Mouse (Mus musculus) midbrain, embryonic 11.5 days (tissue): ENCODE data around the gene Shh. TPM values are rescaled to one million over a fixed set of nuclear protein-coding genes. Genes with fewer than 3 reads are reported as not detected.

Source experiments
- ATAC-seq: fragments of 200-750 bp; cut with Nextera tagmentation; 2 replicates; pipeline ENCODE4 v1.8.0; 2017; ENCODE audit warnings: moderate TSS enrichment, moderate library complexity; ENCODE audit not compliant: low FRiP score
- DNase-seq: peaks from one replicate; pipeline ENCODE4 v3.0.0; 2015; ENCODE audit warnings: low spot score; ENCODE audit errors: missing footprints
- H3K27ac ChIP-seq: fragments of 300-500 bp; sonication (generic); 2 replicates; pipeline ENCODE4 v1.5.1; 2014; ENCODE audit warnings: low read depth, low read length
- H3K27me3 ChIP-seq: fragments of 300-500 bp; sonication (generic); 2 replicates; pipeline ENCODE4 v1.6.1; 2014; ENCODE audit warnings: mild to moderate bottlenecking, low read length, moderate library complexity, mixed read lengths; ENCODE audit not compliant: control insufficient read depth, insufficient read depth
- H3K36me3 ChIP-seq: fragments of 300-500 bp; sonication (generic); 2 replicates; pipeline ENCODE4 v1.6.1; 2014; ENCODE audit warnings: mild to moderate bottlenecking, low read length, moderate library complexity, mixed read lengths; ENCODE audit not compliant: control insufficient read depth, insufficient read depth
- H3K4me1 ChIP-seq: fragments of 300-500 bp; sonication (generic); 2 replicates; pipeline ENCODE4 v1.6.1; 2014; ENCODE audit warnings: low read length; ENCODE audit not compliant: control insufficient read depth, insufficient read depth
- H3K4me2 ChIP-seq: fragments of 300-500 bp; sonication (generic); 2 replicates; pipeline ENCODE4 v1.6.1; 2014; ENCODE audit warnings: mild to moderate bottlenecking, moderate library complexity
- H3K4me3 ChIP-seq: fragments of 300-500 bp; sonication (generic); 2 replicates; pipeline ENCODE4 v1.5.1; 2014; ENCODE audit warnings: low read depth, low read length
- H3K9ac ChIP-seq: fragments of 300-500 bp; sonication (generic); 2 replicates; pipeline ENCODE4 v1.6.1; 2014; ENCODE audit warnings: low read length
- H3K9me3 ChIP-seq: fragments of 300-500 bp; sonication (generic); 2 replicates; pipeline ENCODE4 v1.6.1; 2016; ENCODE audit warnings: low read length; ENCODE audit not compliant: control insufficient read depth
- WGBS: fragments of 180-500 bp; shearing (Covaris S2); extraction: QIAGEN DNeasy Blood & Tissue Kit; methylation state at CpG from one replicate; pipeline ENCODE4 v1.1.7; 2014; 5-methylcytosine and 5-hydroxymethylcytosine counted together
- polyA plus RNA-seq: library from polyadenylated mRNA; unstranded; fragments of >200 nt; fragmentation: Nextera tagmentation; extraction: Ambion mirVana; gene quantifications from 2 replicates; pipeline ENCODE4 v1.2.1, GENCODE M21; 2014

Gene Shh
- polyA plus RNA-seq, 1 experiment from 2014 or later: 6.8 TPM

GRCm38 (mm10) chr5:28461376-28461775 lies 5.7 kb downstream of the Shh start:
- no peak for ATAC-seq
- Histone ChIP-seq H3K4me3 (peak overlapping the region; percentile 51; the same call in 1 of the 2 replicates), H3K9me3 (no peaks in the 10 kb centered on the region), H3K9ac (peak overlapping the region; percentile 33; the same call in 1 of the 2 replicates), H3K4me1 (peaks cover 52% of the 10 kb centered on the region), H3K27me3 (peaks cover 95% of the 10 kb centered on the region), H3K27ac (peak overlapping the region; percentile 30; the same call in 1 of the 2 replicates), H3K36me3 (no peaks in the 10 kb centered on the region), H3K4me2 (peak overlapping the region; percentile 81)
- DNase-seq: peak; percentile 88
- 5% methylated on average over 11 of the region's 11 CpGs for WGBS

- DNase-seq: peak; percentile 94
- under 1% methylated on average over 17 of the region's 17 CpGs for WGBS
- Histone ChIP-seq H3K4me3 (peak overlapping the region; percentile 51; the same call in 1 of the 2 replicates), H3K36me3 (no peaks in the 10 kb centered on the region), H3K4me1 (peaks cover 52% of the 10 kb centered on the region), H3K9me3 (no peaks in the 10 kb centered on the region), H3K27ac (peak overlapping the region; percentile 84), H3K9ac (peak overlapping the region; percentile 21; the same call in 1 of the 2 replicates), H3K27me3 (peaks cover 95% of the 10 kb centered on the region), H3K4me2 (peak overlapping the region; percentile 81)
- ATAC-seq: no peak
These were observed 6.3 kb downstream of the Shh start for GRCm38 (mm10) chr5:28460556-28461350.

- Histone ChIP-seq H3K9me3 (no peaks in the 10 kb centered on the region), H3K4me1 (peaks cover 49% of the 10 kb centered on the region), H3K4me3 (peak overlapping the region; percentile 38; the same call in 1 of the 2 replicates), H3K9ac (peak overlapping the region; percentile 16; the same call in 1 of the 2 replicates), H3K27ac (peak overlapping the region; percentile 84), H3K36me3 (no peaks in the 10 kb centered on the region), H3K27me3 (peaks cover 88% of the 10 kb centered on the region), H3K4me2 (peak overlapping the region; percentile 81)
- ATAC-seq (peak; percentile 85), DNase-seq (peak; percentile 99)
- under 1% methylated on average over 41 of the region's 41 CpGs for WGBS
These were observed 7.4 kb downstream of the Shh start for GRCm38 (mm10) chr5:28459456-28460225.

GRCm38 (mm10) chr5:28458821-28459240 lies 8.2 kb downstream of the Shh start:
- no peaks in the 10 kb centered on the region for H3K36me3 ChIP-seq
- peak overlapping the region; percentile 84 for H3K27ac ChIP-seq
- peaks cover 43% of the 10 kb centered on the region for H3K4me1 ChIP-seq
- peak overlapping the region; percentile 81 for H3K4me2 ChIP-seq
- peak overlapping the region; percentile 53 for H3K9ac ChIP-seq
- peak; percentile 58 for ATAC-seq
- peak; percentile 97 for DNase-seq
- H3K9me3 ChIP-seq: no peaks in the 10 kb centered on the region
- WGBS: under 1% methylated on average over 27 of the region's 27 CpGs
- H3K27me3 ChIP-seq: peaks cover 80% of the 10 kb centered on the region
- peak overlapping the region; percentile 38 for H3K4me3 ChIP-seq

- H3K27me3 ChIP-seq: peaks cover 72% of the 10 kb centered on the region
- peak overlapping the region; percentile 84 for H3K27ac ChIP-seq
- H3K4me3 ChIP-seq: peak overlapping the region; percentile 38
- peak; percentile 95 for DNase-seq
- under 1% methylated on average over 79 of the region's 95 CpGs for WGBS
- H3K9me3 ChIP-seq: no peaks in the 10 kb centered on the region
- H3K9ac ChIP-seq: peak overlapping the region; percentile 53
- H3K36me3 ChIP-seq: no peaks in the 10 kb centered on the region
- peak overlapping the region; percentile 81 for H3K4me2 ChIP-seq
- peaks cover 43% of the 10 kb centered on the region for H3K4me1 ChIP-seq
- ATAC-seq: no peak
These were observed 9.0 kb downstream of the Shh start for GRCm38 (mm10) chr5:28457921-28458641.

- Histone ChIP-seq H3K4me2 (peak overlapping the region; percentile 13; the same call in 1 of the 2 replicates), H3K9me3 (no peaks in the 10 kb centered on the region), H3K9ac (no peak overlapping the region), H3K27me3 (peaks cover 55% of the 10 kb centered on the region), H3K4me3 (no peak overlapping the region), H3K4me1 (peaks cover 33% of the 10 kb centered on the region), H3K36me3 (no peaks in the 10 kb centered on the region), H3K27ac (no peak overlapping the region)
- WGBS: 59% methylated on average over 1 of the region's 1 CpGs
- DNase-seq (peak; percentile 88), ATAC-seq (no peak)
These were observed 10.7 kb downstream of the Shh start for GRCm38 (mm10) chr5:28456366-28456765.

- H3K36me3 ChIP-seq: no peaks in the 10 kb centered on the region
- ATAC-seq (no peak), DNase-seq (peak; percentile 86)
- no peak overlapping the region for H3K4me3 ChIP-seq
- H3K4me2 ChIP-seq: no peak overlapping the region
- no peak overlapping the region for H3K9ac ChIP-seq
- H3K4me1 ChIP-seq: peaks cover 30% of the 10 kb centered on the region
- no peak overlapping the region for H3K27ac ChIP-seq
- H3K9me3 ChIP-seq: no peaks in the 10 kb centered on the region
- WGBS: 84% methylated on average over 5 of the region's 5 CpGs
- peaks cover 48% of the 10 kb centered on the region for H3K27me3 ChIP-seq
These were observed 11.3 kb downstream of the Shh start for GRCm38 (mm10) chr5:28455721-28456120.

- no peak overlapping the region for H3K9ac ChIP-seq
- no peak overlapping the region for H3K4me2 ChIP-seq
- H3K4me3 ChIP-seq: no peak overlapping the region
- H3K27me3 ChIP-seq: peaks cover 39% of the 10 kb centered on the region
- WGBS: 89% methylated on average over 6 of the region's 6 CpGs
- ATAC-seq (no peak), DNase-seq (peak; percentile 61)
- peaks cover 20% of the 10 kb centered on the region for H3K4me1 ChIP-seq
- H3K9me3 ChIP-seq: no peaks in the 10 kb centered on the region
- H3K36me3 ChIP-seq: no peaks in the 10 kb centered on the region
- H3K27ac ChIP-seq: no peak overlapping the region
These were observed 12.5 kb downstream of the Shh start for GRCm38 (mm10) chr5:28454546-28454945.
